Mouse (Mus musculus) midbrain, embryonic 11.5 days (tissue): Measurements from ENCODE around the gene Btbd11. TPM values are rescaled to one million over a fixed set of nuclear protein-coding genes. Genes with fewer than 3 reads are reported as not detected.

Experiments
- polyA plus RNA-seq: library from polyadenylated mRNA; unstranded; fragments of >200 nt; fragmentation: Nextera tagmentation; extraction: Ambion mirVana; gene quantifications from 2 replicates; pipeline ENCODE4 v1.2.1, GENCODE M21; 2014

The Btbd11 gene
- polyA plus RNA-seq, 1 experiment from 2014 or later, result 8.2 TPM

Other genes with a start within 250 kb of the Btbd11 start
- gene Cry1, start 201.8 kb upstream of the Btbd11 start, polyA plus RNA-seq, result 33.1 and 38.5 TPM in 2 replicates